Mouse (Mus musculus) lung, embryonic 15.5 days (tissue): Measurements from ENCODE around the gene Hes7. TPM values are rescaled to one million over a fixed set of nuclear protein-coding genes. Genes with fewer than 3 reads are reported as not detected.

Experiments
- ATAC-seq: fragments of 200-750 bp; cut with Nextera tagmentation; 2 replicates; pipeline ENCODE4 v1.8.0; 2017; ENCODE audit warnings: moderate number of reproducible peaks, borderline replicate concordance; ENCODE audit not compliant: low FRiP score, low TSS enrichment; ENCODE audit errors: extremely low read depth
- H3K27ac ChIP-seq: fragments of 300-500 bp; sonication (generic); 2 replicates; pipeline ENCODE4 v1.5.1; 2015; ENCODE audit warnings: moderate library complexity, mild to moderate bottlenecking, inconsistent platforms
- H3K27me3 ChIP-seq: fragments of 300-500 bp; sonication (generic); 2 replicates; pipeline ENCODE4 v1.6.1; 2015; ENCODE audit warnings: inconsistent platforms
- H3K36me3 ChIP-seq: fragments of 300-500 bp; sonication (generic); 2 replicates; pipeline ENCODE4 v1.6.1; 2015; ENCODE audit warnings: inconsistent platforms
- H3K4me1 ChIP-seq: fragments of 300-500 bp; sonication (generic); 2 replicates; pipeline ENCODE4 v1.6.1; 2015; ENCODE audit warnings: inconsistent platforms
- H3K4me2 ChIP-seq: fragments of 300-500 bp; sonication (generic); 2 replicates; pipeline ENCODE4 v1.6.1; 2015; ENCODE audit warnings: inconsistent platforms, mild to moderate bottlenecking, moderate library complexity
- H3K4me3 ChIP-seq: fragments of 300-500 bp; sonication (generic); 2 replicates; pipeline ENCODE4 v1.5.1; 2015; ENCODE audit warnings: mild to moderate bottlenecking, inconsistent platforms
- H3K9ac ChIP-seq: fragments of 300-500 bp; sonication (generic); 2 replicates; pipeline ENCODE4 v1.6.1; 2015; ENCODE audit warnings: inconsistent platforms
- H3K9me3 ChIP-seq: fragments of 300-500 bp; sonication (generic); 2 replicates; pipeline ENCODE4 v1.6.1; 2016; ENCODE audit warnings: inconsistent platforms
- WGBS: fragments of 180-500 bp; shearing (Covaris S2); methylation state at CpG from one replicate; pipeline ENCODE4 v1.1.7; 2015; 5-methylcytosine and 5-hydroxymethylcytosine counted together
- polyA plus RNA-seq: library from polyadenylated mRNA; unstranded; fragments of >200 nt; fragmentation: Nextera tagmentation; extraction: Ambion mirVana; gene quantifications from 2 replicates; pipeline ENCODE4 v1.2.1, GENCODE M21; 2015

Hes7 gene
- polyA plus RNA-seq, 1 experiment from 2014 or later = 0.60 TPM

DNA sequence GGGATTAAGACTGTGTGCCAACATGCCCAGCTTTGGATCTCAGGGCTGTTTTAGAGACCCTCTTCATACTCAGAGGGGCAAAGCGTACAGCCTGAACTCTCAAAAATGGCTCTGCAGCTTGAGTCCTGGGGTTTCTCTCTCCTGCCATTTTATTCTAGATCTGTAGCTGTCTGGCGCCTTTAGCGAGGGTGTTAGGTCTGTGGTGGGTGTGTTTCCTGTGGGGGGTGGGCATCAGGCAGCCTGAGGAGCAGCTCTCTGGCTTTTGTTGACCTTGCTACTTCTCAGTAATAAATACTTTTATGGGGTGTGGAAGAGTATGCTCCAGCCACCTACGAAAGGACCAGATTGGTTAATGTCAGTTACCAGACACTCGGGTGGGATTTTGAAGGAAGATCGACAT, 42.2 kb upstream of the Hes7 start:
- Histone ChIP-seq H3K4me1 (peaks cover 5% of the 10 kb centered on the region; the same call in 1 of the 2 replicates), H3K9ac (no peak overlapping the region; the same call in 1 of the 2 replicates), H3K27me3 (no peaks in the 10 kb centered on the region), H3K36me3 (no peaks in the 10 kb centered on the region), H3K4me3 (no peak overlapping the region), H3K27ac (no peak overlapping the region), H3K9me3 (no peaks in the 10 kb centered on the region), H3K4me2 (no peak overlapping the region)
- ATAC-seq = no peak
- 70% methylated on average over 6 of the region's 6 CpGs for WGBS

DNA sequence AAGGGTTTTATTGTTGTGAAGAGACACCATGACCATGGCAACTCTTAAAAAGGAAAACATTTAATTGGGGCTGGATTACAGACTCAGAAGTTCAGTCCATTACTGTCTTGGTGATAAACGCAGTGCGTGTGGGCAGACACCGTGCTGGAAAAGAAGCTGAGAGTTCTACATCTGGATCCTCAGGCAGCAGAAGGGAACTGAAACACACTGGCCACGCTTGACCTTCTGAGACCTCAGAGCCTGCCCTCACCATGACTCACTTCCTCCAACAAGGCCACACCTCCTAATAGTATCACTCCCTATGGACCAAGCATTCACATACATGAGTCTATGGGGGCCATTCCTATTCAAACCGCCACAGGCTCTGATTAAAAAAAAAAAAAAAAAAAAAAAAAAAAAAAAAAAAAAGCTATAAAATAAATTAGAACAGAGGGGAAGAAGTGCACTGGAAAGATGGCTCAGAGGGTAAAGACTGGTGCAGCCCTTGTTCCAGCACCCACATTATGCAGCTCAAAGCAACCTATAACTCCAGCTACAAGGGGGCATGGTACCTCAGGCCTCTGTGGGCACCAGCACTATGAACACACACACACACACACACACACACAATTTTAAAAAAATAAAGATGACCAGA, 41.3 kb upstream of the Hes7 start:
- Histone ChIP-seq H3K27me3 (no peaks in the 10 kb centered on the region), H3K9me3 (no peaks in the 10 kb centered on the region), H3K36me3 (no peaks in the 10 kb centered on the region), H3K4me2 (no peak overlapping the region), H3K4me3 (no peak overlapping the region), H3K9ac (no peak overlapping the region), H3K27ac (no peak overlapping the region), H3K4me1 (peaks cover 5% of the 10 kb centered on the region; the same call in 1 of the 2 replicates)
- ATAC-seq = no peak
- 72% methylated on average over 5 of the region's 5 CpGs for WGBS

GRCm38 (mm10) chr11:69080102-69080854, 39.9 kb upstream of the Hes7 start:
- no peak overlapping the region for H3K4me3 ChIP-seq
- no peaks in the 10 kb centered on the region for H3K4me1 ChIP-seq
- H3K9me3 ChIP-seq = no peaks in the 10 kb centered on the region
- no peak overlapping the region for H3K27ac ChIP-seq
- no peaks in the 10 kb centered on the region for H3K36me3 ChIP-seq
- ATAC-seq = no peak
- no peak overlapping the region for H3K4me2 ChIP-seq
- H3K27me3 ChIP-seq = no peaks in the 10 kb centered on the region
- 71% methylated on average over 15 of the region's 15 CpGs for WGBS
- H3K9ac ChIP-seq = no peak overlapping the region

DNA sequence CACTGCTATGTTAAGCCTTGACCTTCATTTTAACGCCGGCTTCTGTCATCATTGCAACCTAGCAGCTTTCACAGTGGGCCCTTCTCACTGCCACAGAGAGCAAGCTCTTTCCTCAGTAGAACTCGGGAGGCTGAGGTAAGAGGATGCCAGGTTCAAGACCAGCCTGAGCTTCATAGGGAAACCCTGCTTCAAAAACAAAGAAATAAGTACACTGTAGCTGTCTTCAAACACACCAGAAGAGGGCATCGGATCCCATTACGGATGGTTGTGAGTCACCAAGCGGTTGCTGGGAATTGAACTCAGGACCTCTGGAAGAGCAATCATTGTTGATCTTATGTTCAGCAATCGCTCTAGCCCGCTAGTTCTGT, 39.4 kb upstream of the Hes7 start:
- WGBS = 82% methylated on average over 8 of the region's 8 CpGs
- H3K4me2 ChIP-seq = no peak overlapping the region

GRCm38 (mm10) chr11:69081613-69082012, 38.6 kb upstream of the Hes7 start:
- H3K9ac ChIP-seq = no peak overlapping the region
- no peaks in the 10 kb centered on the region for H3K4me1 ChIP-seq
- no peak overlapping the region for H3K4me3 ChIP-seq
- WGBS = 80% methylated on average over 7 of the region's 7 CpGs
- H3K36me3 ChIP-seq = no peaks in the 10 kb centered on the region
- ATAC-seq = no peak
- no peak overlapping the region for H3K27ac ChIP-seq
- no peak overlapping the region for H3K4me2 ChIP-seq
- H3K27me3 ChIP-seq = no peaks in the 10 kb centered on the region
- H3K9me3 ChIP-seq = no peaks in the 10 kb centered on the region

More for the DNA sequence above, 39.4 kb upstream of the Hes7 start:
- H3K36me3 ChIP-seq = no peaks in the 10 kb centered on the region
- H3K27ac ChIP-seq = no peak overlapping the region
- no peaks in the 10 kb centered on the region for H3K27me3 ChIP-seq
- no peaks in the 10 kb centered on the region for H3K4me1 ChIP-seq
- no peak for ATAC-seq
- H3K9me3 ChIP-seq = no peaks in the 10 kb centered on the region
- H3K9ac ChIP-seq = no peak overlapping the region
- no peak overlapping the region for H3K4me3 ChIP-seq

DNA sequence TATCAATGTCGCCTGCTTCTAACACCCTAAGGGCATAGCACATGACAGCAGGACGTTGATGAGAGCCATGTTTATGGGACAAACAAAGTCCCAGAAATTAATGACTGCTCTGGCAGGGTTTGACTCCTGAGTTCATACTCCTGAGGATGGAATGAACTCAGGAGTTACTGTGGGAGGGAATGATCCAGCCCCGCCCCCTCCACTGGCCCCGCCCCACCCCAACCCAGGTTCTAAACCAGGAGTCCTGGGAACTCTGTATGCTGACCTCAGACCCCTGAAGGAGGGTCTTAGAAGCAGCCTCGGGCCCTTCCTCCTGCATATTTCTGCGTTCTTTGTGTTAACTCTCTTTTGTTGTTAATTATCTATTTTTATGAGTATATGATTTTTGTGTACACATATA, 34.6 kb upstream of the Hes7 start:
- H3K36me3 ChIP-seq = peaks cover 3% of the 10 kb centered on the region; the same call in 1 of the 2 replicates
- 68% methylated on average over 6 of the region's 6 CpGs for WGBS

DNA sequence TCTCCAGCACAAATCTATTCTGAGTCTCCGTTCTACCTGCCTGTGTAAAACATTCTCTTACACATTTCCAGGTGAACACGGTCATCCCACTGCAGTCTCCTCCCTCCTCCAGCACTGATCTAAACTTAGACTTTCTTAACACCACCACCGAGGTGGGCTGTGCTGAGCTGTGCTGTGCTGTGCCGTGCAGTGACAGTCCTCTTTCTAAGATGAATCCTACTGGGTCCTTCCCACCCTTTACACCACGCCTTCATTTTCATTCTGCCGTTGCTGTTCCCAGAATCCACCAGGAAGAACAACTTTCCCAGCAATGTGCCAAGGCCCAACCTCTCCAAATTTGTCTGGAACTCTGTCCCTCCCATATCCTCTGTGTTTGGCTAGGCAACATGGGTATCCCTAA, 33.8 kb upstream of the Hes7 start:
- peaks cover 25% of the 10 kb centered on the region for H3K4me1 ChIP-seq
- no peak overlapping the region for H3K4me3 ChIP-seq
- no peaks in the 10 kb centered on the region for H3K27me3 ChIP-seq
- H3K9me3 ChIP-seq = no peaks in the 10 kb centered on the region
- no peak overlapping the region for H3K27ac ChIP-seq
- 32% methylated on average over 6 of the region's 6 CpGs for WGBS
- H3K9ac ChIP-seq = no peak overlapping the region
- H3K4me2 ChIP-seq = no peak overlapping the region
- ATAC-seq = no peak
- H3K36me3 ChIP-seq = peaks cover 9% of the 10 kb centered on the region; the same call in 1 of the 2 replicates

More for the DNA sequence above, 34.6 kb upstream of the Hes7 start:
- ATAC-seq = no peak
- Histone ChIP-seq H3K4me1 (peaks cover 19% of the 10 kb centered on the region), H3K9ac (no peak overlapping the region), H3K4me3 (no peak overlapping the region), H3K27ac (no peak overlapping the region), H3K4me2 (no peak overlapping the region), H3K9me3 (no peaks in the 10 kb centered on the region), H3K27me3 (no peaks in the 10 kb centered on the region)

DNA sequence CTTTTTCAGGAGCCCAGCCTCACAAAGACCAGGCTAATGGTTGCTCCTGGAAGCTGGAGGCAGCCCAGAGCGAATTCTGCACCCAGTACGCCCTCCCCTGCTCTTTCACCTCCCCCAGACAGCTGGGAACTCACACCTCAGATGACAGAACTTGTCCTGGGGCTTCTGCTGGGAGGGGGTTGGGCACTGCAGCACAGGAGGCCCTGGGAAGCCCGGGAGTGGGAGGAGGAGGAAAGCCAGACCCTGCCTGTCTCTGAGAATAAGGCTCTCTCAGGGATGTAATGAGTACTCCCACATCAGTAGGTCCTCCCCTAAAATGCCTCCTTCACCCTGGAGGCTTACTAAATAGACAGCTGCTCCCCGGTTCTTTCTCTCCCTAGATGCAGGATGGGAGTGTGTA, 33.1 kb upstream of the Hes7 start:
- Histone ChIP-seq H3K4me3 (no peak overlapping the region; the same call in 1 of the 2 replicates), H3K4me1 (peaks cover 25% of the 10 kb centered on the region), H3K9ac (no peak overlapping the region), H3K27ac (no peak overlapping the region), H3K9me3 (no peaks in the 10 kb centered on the region), H3K4me2 (no peak overlapping the region), H3K27me3 (no peaks in the 10 kb centered on the region), H3K36me3 (peaks cover 15% of the 10 kb centered on the region; the same call in 1 of the 2 replicates)
- no peak for ATAC-seq
- 26% methylated on average over 4 of the region's 4 CpGs for WGBS

DNA sequence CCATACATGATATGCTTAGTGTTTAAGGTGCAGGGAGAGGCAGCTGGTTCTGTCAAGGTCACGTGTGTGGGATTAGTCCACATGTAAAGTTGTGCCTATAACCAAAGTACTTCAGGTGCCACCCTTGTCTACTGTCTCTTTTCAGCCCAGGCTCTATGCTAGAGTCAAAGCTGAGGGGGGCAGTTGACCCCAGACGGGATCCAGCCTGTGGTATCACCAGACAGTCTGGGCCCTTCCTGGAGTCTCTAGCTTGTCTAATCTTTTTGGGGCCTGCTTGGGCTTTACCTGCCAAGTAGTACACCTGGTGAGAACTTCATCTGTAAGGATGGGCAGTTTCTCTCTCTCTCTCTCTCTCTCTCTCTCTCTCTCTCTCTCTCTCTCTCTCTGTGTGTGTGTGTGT, 32.6 kb upstream of the Hes7 start:
- no peak overlapping the region for H3K27ac ChIP-seq

GRCm38 (mm10) chr11:69088103-69088855, 31.9 kb upstream of the Hes7 start, which contains the start of gene Vamp2:
Vamp2 (plus strand) TSS chr11:69088490.
- Histone ChIP-seq H3K9me3 (no peaks in the 10 kb centered on the region), H3K4me3 (peak within 1 kb of the TSS; percentile 96), H3K27ac (peak within 1 kb of the TSS; percentile 96), H3K4me1 (peaks cover 25% of the 10 kb centered on the region), H3K4me2 (peak within 1 kb of the TSS; percentile 86), H3K27me3 (no peaks in the 10 kb centered on the region), H3K9ac (peak within 1 kb of the TSS; percentile 100), H3K36me3 (peaks cover 22% of the 10 kb centered on the region; the same call in 1 of the 2 replicates)
- peak; percentile 83 for ATAC-seq
- WGBS = under 1% methylated on average over 50 of the region's 67 CpGs

More for the DNA sequence above, 32.6 kb upstream of the Hes7 start:
- H3K9ac ChIP-seq = no peak overlapping the region
- peak overlapping the region; percentile 86; the same call in 1 of the 2 replicates for H3K4me2 ChIP-seq
- H3K27me3 ChIP-seq = no peaks in the 10 kb centered on the region
- ATAC-seq = no peak
- H3K9me3 ChIP-seq = no peaks in the 10 kb centered on the region
- peaks cover 19% of the 10 kb centered on the region; the same call in 1 of the 2 replicates for H3K36me3 ChIP-seq
- peaks cover 25% of the 10 kb centered on the region for H3K4me1 ChIP-seq
- 58% methylated on average over 2 of the region's 2 CpGs for WGBS
- peak overlapping the region; percentile 96; the same call in 1 of the 2 replicates for H3K4me3 ChIP-seq

DNA sequence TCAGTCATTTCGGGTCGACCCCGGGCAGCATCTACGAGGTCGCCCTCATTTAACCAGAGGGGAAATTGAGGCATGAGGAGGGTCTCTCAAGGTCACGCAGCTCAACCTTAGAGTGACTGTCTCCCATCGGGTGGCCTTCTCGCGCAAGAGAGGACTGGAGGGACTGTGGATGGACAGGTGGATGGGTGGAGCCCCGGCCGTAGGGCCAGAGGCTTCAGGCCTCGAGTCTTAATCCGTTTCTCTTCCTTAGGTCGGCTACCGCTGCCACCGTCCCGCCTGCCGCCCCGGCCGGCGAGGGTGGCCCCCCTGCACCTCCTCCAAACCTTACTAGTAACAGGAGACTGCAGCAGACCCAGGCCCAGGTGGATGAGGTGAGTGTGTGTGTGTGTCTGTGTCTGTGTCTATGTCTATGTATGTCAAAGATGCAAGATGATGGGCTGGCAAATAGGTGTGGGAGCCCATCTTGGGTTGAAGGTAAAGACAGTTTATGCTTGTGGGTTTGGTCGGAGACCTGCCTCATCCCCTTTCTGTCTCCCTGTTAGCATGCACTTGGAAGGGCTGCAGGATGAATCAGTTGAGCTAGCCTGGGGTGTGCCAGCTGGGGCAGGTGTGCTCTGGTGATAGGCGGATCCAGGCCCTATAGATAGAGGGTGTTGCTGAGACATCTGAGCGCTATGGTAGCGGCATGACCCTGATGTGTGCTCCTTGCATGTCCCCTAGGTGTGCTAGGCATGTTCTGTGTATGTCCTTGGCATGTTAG, 31.2 kb upstream of the Hes7 start:
- H3K27ac ChIP-seq = peak overlapping the region; percentile 96
- ATAC-seq = peak; percentile 24; the same call in 1 of the 2 replicates
- peaks cover 22% of the 10 kb centered on the region; the same call in 1 of the 2 replicates for H3K36me3 ChIP-seq
- no peaks in the 10 kb centered on the region for H3K9me3 ChIP-seq
- H3K4me1 ChIP-seq = peaks cover 28% of the 10 kb centered on the region
- H3K27me3 ChIP-seq = no peaks in the 10 kb centered on the region
- H3K4me3 ChIP-seq = peak overlapping the region; percentile 96
- peak overlapping the region; percentile 86 for H3K4me2 ChIP-seq
- WGBS = 11% methylated on average over 25 of the region's 25 CpGs
- peak overlapping the region; percentile 100 for H3K9ac ChIP-seq
